Mouse (Mus musculus) brain, embryonic 18.5 days (tissue): ENCODE results near the gene Smco3.
"Not testable (repeated sequence)": the region's sequence is repeated elsewhere in the genome, so short reads cannot be mapped to it uniquely, and the experiment has no call there.

Experiments
- DNase-seq: peaks from one replicate; pipeline ENCODE4 v3.0.0-alpha.2; 2012; ENCODE audit warnings: low read depth, low spot score

The Smco3 gene

GRCm38 (mm10) chr6:136835352-136835751 lies at the start of gene Smco3:
Smco3 (minus strand) TSS chr6:136835452.
- no peak for DNase-seq

GRCm38 (mm10) chr6:136884766-136885165 lies 49.5 kb upstream of the Smco3 start:
- DNase-seq, result not testable (repeated sequence)

- DNase-seq, result no peak
Observed at GRCm38 (mm10) chr6:136883961-136884360, 48.7 kb upstream of the Smco3 start.

- no peak for DNase-seq
Observed at GRCm38 (mm10) chr6:136883431-136883915, 48.2 kb upstream of the Smco3 start.

GRCm38 (mm10) chr6:136881678-136882077 lies 46.4 kb upstream of the Smco3 start:
- DNase-seq, result no peak

GRCm38 (mm10) chr6:136875670-136876069 lies 40.4 kb upstream of the Smco3 start, which contains the start of gene Mgp:
Mgp (minus strand) TSS chr6:136875823.
- DNase-seq, result no peak

GRCm38 (mm10) chr6:136874599-136874998 lies 39.3 kb upstream of the Smco3 start:
- DNase-seq, result no peak

- no peak for DNase-seq
Observed at GRCm38 (mm10) chr6:136868921-136869320, 33.7 kb upstream of the Smco3 start.

GRCm38 (mm10) chr6:136866150-136866549 lies 30.9 kb upstream of the Smco3 start:
- DNase-seq, result no peak

- no peak for DNase-seq
Observed at GRCm38 (mm10) chr6:136865360-136865759, 30.1 kb upstream of the Smco3 start.

- peak; percentile 32 for DNase-seq
Observed at GRCm38 (mm10) chr6:136861020-136861419, 25.8 kb upstream of the Smco3 start.

- no peak for DNase-seq
Observed at GRCm38 (mm10) chr6:136858420-136858819, 23.2 kb upstream of the Smco3 start.

- no peak for DNase-seq
Observed at GRCm38 (mm10) chr6:136857873-136858260, 22.6 kb upstream of the Smco3 start.

GRCm38 (mm10) chr6:136857186-136857872 lies 22.1 kb upstream of the Smco3 start, which contains the start of gene Art4:
Art4 (minus strand) TSS chr6:136857733.
- no peak for DNase-seq

- DNase-seq, result no peak
Observed at GRCm38 (mm10) chr6:136856071-136856636, 20.9 kb upstream of the Smco3 start.

GRCm38 (mm10) chr6:136855183-136855582 lies 19.9 kb upstream of the Smco3 start:
- no peak for DNase-seq

- DNase-seq, result no peak
Observed at GRCm38 (mm10) chr6:136854361-136854781, 19.1 kb upstream of the Smco3 start.

GRCm38 (mm10) chr6:136852762-136853161 lies 17.5 kb upstream of the Smco3 start:
- no peak for DNase-seq

- no peak for DNase-seq
Observed at GRCm38 (mm10) chr6:136852348-136852747, 17.1 kb upstream of the Smco3 start.

GRCm38 (mm10) chr6:136850267-136850666 lies 15.0 kb upstream of the Smco3 start:
- no peak for DNase-seq

GRCm38 (mm10) chr6:136848971-136849370 lies 13.7 kb upstream of the Smco3 start:
- DNase-seq, result no peak

GRCm38 (mm10) chr6:136848399-136848798 lies 13.1 kb upstream of the Smco3 start:
- DNase-seq, result no peak

- no peak for DNase-seq
Observed at GRCm38 (mm10) chr6:136847790-136848189, 12.5 kb upstream of the Smco3 start.
